Mouse (Mus musculus) left cerebral cortex, adult 11 months (tissue): ENCODE data around the gene Gli3.

Experiments
- DNase-seq: peaks from one replicate; pipeline ENCODE4 v3.0.0; 2022; ENCODE audit warnings: low spot score

The Gli3 gene

DNA sequence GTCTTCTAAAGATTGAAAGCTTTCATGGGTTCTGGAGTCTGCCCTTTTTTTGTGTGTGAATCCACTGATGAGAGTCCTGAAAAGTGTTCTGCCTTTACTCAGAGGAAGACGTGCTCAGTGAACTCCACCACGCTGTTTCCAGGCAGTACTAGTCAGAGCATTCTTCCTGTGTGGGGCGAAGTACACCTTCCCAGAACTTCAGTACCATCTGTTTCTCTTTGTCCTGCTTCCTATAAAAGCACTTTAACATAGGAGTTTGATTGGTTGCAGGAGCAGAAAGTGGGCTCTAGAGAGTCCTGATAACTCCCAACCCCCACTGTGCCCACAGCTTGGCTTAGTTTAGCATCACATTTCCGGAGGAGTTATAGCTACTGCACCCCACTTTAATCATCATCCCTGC, 32.8 kb downstream of the Gli3 start:
- no peak for DNase-seq

DNA sequence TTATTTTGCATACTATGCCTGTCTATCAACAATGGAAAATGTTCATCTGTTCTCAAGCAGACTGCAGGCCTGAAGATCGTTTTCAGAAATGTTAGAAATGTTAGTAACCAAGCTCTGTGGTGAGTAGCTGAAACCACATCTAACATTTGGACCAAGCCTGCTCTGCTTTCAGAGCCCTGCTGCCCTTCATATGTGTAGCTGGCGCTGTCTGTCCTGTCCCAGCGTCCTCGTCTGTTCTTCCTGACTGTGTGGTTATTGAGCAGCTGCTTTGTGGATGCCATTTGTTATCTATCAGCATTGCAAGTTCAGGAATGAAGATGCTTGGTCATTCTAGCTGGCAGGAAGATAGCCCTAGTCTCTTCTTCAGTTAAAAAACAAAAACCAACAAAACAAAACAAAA, 35.3 kb downstream of the Gli3 start:
- DNase-seq: no peak

DNA sequence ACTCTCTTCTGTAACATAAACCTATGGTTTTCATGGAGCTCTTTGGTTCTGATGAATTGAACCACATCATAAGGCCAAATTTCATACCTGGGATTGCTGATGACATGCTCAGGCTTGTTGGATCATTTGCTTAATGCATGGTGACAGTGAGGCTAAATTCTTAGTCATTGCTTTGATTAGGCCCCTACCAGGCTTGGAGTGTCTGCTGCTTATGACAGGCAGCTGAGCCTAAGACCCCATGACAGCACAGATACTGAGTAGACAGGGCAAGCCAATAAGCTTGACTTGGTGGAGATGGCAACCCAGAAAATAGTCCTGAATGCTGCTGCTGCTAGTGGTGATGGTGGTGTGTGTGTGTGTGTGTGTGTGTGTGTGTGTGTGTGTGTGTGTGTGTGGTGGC, 47.9 kb downstream of the Gli3 start:
- DNase-seq: no peak

DNA sequence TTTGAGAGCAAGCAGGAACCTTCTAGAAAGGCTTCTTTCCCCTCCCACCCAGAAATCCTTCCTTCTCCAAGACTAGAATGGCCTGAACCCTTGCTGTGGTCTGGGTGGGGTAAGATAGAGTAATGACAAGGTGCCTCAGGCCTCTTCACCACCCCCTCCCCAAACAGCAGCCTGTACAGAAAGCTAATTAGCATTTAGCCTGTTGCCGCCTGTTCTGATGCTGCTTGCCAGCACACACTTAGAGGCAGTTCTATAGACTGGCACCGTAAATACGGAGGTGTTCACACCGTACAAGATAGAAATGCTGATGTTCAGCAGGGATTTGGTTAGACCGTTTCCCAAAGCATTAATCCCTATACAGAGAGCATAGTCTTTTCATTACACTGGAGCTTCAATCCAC, 50.1 kb downstream of the Gli3 start:
- no peak for DNase-seq

DNA sequence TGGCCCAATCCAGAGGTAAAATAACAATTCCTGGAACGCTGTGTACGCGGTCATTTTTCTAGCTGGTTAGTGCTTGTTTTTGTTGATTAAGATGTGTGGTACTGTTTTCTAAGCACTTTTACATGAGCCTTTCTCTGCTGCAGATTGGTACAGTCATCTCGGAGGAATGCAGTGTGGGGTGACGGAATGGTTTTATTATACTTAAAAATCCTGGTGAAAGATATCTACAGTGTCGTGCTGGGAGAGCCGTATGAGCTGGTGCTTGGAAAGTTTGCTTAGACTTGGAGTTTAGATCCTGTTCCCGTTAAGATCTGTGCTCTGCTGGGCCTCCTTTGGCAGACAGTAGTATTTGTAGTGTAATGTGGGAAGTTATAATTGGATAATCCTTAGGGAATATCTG, 51.0 kb downstream of the Gli3 start:
- no peak for DNase-seq

DNA sequence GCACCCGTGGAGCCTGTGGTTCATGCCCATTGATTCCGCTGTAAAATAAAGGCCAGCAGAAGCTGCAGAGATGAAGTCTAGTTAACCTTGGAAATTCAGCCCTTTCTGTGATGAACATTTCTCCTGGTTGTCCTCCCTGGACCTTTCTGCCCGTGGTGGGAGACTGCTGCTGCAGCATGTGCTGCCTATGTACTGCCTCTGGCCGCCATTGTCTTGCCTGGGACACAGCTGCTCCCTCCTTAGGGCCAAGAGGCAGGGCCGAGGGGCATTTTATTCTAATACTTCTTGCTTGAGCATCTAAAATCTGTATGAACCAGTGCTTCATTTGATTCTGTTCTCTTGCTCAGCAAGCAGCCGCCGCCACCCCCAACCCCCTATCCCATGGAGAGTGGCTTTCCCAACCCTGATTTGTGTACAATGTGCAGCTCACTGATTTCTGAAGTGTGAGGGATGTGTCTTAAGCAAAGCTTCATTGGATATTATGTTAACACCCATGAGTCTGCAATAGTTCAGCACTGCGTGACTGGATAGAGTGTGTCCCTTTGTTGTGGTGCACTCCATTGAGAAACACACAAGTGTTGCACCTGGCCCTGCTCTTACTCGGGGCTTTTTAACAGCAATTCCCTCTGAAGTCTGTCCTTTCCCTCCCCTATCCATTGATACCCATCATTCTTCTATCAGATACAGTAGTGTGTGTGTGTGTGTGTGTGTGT, 54.2 kb downstream of the Gli3 start:
- DNase-seq: no peak

DNA sequence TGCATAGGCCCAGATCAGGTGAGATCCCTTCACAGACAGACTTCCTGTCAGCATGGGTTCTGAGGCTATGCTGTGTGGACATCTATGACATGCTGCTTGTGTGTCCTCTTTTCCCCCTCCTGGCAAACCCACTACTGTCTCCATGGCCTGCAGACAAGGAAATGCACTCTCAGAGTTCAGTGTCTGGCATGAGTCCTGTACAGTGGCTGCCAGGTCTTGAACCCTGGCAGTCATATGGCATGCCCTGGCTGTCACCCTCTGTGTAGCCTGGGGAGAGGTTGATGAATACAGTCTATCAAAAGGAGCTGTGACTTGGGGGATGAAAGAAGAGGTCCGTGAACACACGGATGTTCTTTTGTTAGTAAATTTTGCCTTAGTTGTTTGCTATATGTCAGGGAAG, 57.3 kb downstream of the Gli3 start:
- DNase-seq: no peak

DNA sequence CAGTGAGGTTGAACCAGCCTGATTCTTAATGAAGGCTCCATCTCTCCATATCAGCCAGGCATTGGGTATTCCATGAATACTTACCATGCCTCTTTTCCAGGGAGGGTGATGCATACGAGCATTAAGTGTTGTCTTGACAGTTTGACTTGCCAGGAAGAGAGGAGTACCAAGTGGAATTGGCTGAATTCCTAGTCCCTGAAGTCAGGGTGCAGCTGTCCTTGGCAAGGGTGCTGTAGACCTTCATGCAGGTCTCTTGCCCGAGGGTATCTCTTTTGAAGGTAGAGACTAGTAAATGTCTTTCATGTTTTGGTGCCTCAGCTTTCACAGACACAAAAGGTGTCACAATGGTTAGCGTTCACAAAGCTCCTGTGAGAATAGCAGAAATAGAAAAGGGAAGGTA, 59.1 kb downstream of the Gli3 start:
- no peak for DNase-seq

DNA sequence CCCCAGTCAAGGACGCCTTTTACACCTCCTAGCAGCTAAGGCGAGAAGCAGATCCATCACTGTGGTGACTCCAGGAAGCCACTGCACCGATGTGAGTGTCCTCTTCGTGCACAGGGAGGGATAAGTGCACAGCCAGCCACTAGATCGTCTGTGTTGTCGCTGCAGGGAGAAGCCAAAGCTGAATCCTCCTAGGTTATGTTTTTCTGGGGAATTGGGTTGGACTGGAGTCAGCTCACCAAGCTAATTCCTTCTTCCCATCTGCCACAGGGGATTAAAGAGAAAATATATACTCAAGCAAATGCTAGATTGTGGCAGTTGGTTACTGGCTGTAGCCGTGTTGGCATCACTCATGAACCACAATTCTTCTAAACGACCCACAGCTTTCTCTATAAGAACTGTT, 61.2 kb downstream of the Gli3 start:
- no peak for DNase-seq

DNA sequence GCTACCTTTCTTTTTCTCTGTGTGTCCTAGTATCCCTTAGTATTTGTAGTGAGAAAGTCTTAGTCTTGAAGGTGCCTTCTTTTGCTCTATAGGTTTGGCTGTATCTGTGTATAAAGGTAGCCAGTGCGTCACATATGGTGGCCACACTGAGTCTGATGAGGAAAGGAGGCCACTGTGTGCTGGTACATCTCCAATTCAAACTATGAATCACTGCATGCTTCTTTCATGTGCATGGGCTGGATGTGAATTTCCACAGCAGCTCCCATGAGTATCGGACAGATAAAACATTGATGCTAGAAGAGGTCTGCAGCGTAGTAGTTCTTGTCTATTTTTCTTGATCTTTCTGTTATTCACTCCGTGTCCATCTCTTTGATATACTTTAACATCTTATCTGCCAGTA, 63.7 kb downstream of the Gli3 start:
- DNase-seq: no peak

DNA sequence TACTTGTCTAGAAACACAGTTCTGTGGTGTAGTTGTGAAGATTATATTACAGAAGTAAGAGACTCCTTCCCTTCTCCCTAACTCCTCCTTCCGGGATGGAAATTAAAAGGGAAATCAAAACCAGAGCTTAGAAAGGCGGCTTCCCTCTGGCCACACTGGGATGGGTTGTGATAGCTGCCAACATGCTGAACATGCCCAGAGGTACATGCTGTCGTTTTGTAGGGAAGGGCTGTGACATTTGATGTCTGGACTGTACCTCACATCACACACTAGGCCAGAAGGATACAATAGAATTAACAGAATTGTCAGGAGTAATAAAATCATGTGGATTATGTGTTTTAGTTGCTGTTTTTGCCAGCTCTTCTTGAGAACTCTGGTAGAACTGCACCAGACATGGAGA, 68.5 kb downstream of the Gli3 start:
- DNase-seq: no peak

DNA sequence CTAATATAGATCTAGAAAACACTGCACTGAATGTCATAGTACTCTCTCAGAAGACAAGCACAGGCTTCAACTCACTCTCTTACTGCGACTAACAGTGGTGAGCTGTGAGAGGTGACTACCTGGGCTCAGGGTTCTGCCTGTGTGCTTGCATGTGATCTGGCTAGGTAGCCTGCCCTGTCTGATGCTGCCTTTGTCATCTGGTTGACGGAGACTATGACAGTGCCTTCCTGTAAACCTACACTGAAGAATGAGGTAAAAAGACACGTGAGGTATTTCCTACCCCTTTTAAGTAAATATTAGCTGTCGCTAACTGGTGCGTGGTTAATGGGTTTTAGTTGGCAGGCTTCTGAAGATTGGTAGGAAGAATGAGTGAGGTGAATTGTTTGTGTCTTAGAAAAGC, 74.2 kb downstream of the Gli3 start:
- no peak for DNase-seq

DNA sequence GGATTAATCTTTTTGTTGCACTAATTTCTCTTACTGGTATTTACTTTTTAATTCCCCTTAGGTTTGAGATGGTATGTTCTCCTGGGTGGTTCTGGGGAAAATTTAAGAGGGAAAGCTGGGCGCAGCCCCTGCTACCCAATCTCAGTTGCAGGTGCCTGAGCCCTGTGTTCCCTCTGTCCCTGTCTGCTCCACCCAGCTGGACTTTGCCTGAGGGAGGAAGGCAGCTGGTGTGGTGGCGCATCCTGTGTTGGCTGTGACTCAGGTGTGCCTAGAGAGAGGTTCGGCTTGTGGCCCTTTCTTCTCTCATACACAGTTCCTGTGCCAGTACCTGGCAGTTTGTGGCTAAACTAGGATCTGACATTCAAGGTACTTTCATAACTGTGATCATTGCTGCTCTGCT, 74.6 kb downstream of the Gli3 start:
- DNase-seq: no peak

DNA sequence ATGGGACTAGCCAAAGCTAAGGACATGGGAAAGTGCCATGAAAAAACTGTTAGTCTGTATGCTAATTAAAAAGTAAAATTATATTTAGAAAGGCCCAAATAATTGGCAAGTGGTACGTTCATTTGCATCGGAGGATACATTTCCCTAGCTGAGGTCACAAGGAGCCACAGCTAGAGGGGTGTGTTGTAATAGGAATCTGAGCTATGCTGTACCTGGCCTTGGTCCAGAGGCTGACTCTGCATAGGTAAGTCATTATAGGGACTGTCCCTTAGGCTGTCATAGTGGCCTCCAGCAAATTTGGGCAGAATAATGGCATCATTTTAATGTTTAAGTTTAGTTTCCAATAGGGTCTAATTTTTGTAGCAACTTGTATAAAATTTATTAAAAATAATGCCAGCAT, 75.4 kb downstream of the Gli3 start:
- DNase-seq: no peak

DNA sequence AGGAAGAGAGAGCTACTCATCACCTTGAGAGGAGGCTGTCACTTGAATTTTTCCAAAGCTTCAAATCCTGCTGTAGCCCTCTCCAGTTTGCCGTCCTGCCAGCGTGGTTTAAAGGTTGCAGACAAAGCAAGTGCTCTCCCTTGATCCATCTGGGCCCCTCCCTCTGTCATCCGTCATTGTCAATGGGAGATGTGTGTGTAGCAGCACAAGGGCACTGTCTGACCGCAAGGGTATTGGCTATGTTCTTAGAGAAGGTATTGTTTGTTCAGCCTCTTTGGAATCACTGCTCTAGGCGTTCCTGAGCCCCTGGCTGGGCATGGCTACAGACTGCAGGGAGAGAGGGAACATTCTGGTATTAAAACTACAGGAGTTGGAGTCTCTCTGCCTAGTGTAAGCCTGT, 79.0 kb downstream of the Gli3 start:
- no peak for DNase-seq

DNA sequence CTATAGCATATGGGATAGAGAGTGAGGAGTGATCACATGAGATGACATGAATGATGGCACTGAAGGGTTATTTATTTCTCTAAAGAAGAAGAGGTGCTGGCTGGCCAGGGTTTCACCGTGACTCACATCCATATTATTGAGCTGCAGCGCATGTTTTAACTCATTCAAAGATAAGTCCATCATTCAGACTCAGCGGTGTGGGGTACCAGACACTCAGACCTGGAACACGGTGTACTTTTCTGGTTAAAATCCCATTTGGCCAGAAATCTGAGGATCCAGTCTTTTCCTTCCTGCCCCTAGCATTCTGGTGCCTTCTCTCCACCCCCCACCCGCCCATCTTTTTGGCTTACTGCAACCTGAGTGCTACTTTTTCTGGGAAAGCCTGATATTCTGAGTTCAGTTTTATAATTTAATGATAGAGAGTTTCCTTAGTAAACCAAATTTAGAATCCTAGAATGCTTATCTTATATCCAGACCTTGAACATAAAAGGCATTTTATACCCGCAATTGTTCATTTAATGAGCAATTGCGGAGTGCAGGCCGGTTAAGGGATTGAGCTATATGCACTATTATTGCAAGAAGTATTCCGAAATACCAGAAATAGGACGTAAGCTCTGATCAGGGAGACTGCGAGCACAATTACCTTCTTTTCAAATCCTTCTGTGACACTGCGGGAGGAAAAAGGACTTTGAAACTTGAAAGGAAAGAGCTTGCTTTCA, 80.3 kb downstream of the Gli3 start:
- no peak for DNase-seq

DNA sequence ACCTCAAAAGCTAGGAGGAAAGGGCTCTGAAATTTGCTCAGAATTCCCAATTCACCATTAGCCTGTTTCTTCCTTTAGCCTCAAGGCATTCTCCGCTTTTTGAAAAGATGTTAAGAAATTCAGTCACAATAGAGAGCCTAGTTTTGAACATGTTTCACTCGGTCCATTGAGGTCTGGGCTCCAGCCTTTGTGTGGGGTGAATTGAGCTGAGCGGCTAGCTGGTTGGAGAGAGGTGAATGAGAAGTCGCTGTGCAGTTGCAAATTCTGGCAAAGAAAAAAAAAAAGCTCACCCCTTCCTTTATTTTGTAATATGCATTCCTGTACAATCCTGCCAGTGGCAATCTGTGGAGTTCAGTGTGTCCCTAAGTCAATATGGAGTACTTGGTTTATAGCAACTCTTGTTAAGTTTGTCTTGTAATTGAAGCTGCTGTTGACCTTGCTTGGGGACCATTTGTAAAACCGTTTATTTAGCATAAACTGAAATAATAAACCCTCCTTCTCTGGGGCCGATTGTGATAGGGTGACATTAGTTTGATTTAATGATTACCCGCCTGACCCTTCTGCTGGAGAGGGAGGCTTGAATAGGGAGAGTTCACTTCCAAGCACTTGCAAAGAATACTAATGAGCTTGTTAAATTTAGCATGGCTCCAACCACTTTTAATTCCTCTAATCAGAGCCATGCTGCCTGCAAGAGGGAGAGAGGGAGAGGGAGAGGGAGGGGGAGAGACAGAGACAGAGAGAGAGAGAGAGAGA, 81.0 kb downstream of the Gli3 start:
- no peak for DNase-seq

DNA sequence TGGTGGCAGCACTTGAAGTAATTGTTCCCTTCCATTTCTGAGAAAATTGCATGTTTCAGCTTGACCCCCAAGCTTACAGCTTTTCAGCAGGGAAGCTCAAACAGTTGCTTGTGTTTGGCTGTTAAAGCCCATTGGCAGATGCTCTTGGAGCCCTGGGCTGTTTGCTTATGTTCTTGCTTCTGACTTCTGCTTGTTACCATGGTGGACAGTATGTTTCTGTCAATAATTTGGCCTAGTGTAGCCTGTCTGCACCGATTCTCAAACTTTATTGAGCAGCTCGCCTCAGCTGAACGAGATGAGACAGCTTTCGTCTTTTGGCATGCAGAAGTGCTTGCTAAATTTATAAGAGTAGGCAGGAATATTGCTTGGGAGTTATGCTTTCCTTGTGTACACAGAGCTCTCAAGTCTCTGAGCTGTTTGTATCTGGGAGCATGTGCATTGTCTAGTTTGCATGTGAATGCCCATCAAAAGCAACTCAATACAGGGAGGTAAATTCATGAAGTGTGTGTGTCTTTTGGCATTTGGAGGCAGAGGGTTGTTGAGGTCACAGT, 82.4 kb downstream of the Gli3 start:
- DNase-seq: no peak

DNA sequence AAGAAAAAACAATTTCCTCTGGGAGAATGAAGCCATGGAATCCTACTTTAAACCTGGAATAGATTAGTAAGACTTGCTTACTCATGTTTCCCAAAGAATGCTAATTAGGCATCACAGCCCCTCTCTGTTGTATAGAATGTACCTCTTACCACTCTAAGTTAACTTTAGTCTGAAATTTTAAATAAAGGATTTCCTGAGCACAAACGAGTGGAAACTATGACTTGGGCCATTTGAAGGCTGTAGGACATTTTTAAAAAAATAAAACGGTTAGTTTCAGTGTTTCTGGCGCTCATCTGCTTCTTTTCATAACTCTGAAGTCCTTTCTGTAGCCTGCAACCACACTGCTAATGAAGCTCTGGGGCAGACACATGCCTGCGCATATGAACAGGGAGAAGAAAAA, 83.2 kb downstream of the Gli3 start:
- no peak for DNase-seq

DNA sequence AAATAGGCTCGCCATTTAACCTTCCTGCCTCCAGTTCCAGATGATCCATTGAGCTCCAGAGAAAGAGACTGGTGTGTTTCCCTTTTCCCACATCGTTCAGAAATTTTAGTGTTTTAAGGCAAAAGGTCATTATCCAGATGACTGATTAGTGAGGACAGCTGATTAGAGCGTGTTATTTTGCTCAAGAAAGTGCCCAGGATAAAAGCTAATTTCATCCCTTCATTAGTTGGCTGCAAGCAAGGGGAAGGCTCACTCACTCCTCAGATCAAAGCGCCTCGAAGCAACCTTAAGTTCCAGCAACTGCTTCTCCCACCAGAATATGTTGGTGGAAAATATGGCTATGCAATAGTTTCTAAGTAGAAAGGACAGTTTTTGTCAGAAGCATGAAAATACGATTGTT, 86.4 kb downstream of the Gli3 start:
- DNase-seq: no peak

DNA sequence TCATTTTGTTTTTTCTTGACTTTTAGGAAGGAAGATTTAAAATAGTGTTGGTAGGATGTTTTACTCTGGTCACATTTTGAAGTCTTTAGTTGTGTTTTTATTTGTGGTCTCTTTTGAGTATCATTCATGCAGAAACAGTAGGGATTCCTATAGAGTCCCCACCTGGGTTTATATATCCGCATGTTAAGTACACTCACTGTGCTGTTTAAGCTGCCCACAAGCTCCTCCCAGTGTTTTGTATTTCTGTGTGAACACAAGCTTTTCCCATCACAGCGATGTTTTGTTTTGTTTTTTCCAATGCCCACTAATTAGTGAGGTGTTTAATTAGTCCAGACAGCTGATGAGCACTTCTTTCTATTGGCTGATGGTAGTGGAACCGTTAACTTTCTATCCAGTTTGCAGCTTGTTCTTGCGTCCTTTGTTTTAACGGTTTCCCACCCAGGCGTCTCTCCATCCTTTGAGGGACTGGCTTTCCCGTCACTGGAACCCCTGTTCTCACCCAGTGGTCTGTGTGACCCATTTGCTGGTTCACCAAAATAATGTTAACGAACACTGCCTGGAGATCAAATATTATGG, 87.1 kb downstream of the Gli3 start:
- DNase-seq: no peak

DNA sequence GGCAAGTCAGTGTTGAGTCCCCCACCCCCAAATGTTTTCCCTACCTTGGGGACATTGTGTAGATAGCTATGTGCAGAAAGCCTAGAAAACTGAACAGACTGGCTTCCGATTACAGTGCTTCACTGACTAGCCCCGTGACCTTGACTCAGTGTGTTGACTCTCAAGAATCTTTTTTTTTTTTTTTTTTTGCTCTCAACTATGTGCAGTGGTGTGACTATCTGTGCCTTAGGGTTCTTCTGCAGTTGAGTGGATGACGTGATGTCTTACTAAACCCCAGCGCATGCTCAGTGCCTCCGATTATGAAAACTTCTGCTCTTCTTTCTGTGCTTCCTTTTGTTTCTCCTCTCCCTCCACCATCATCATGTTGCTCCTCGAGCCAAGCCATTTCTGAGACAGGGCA, 87.7 kb downstream of the Gli3 start:
- no peak for DNase-seq

DNA sequence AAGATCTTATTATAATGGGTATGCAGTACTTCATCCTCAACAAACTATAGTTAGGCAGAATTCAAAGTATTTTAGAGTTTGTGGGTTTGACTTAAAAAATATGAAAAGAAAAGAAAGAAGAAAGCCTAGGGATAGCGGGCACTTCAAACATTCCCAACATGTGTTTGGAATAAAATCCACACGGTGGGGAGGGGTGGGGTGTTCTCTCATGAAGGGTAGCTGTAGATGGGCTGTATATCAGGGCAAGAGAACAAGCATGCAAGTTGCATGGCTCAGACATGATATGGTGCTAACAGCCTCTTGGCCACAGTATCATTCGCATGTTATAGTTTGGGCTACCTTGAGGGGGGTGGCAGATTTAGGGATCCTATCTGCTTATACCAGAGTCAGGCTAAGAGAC, 89.0 kb downstream of the Gli3 start:
- no peak for DNase-seq
